Mouse (Mus musculus) embryo, embryonic 10 days (tissue): ENCODE measurements at regions not wholly inside any gene's neighbourhood (a gene's known extent, or its start where the extent isn't known, plus 50 kb on each side); places are given as distances from the start of the nearest gene placed in this dataset.
A peak's percentile ranks its signal among the peaks of the same experiment; 100 is the strongest.
"Not testable (repeated sequence)": the region's sequence is repeated elsewhere in the genome, so short reads cannot be mapped to it uniquely, and the experiment has no call there.

ENCODE experiments used
- DNase-seq: peaks from one replicate; pipeline ENCODE4 v3.0.0-alpha.2; 2015; ENCODE audit warnings: low spot score

DNA sequence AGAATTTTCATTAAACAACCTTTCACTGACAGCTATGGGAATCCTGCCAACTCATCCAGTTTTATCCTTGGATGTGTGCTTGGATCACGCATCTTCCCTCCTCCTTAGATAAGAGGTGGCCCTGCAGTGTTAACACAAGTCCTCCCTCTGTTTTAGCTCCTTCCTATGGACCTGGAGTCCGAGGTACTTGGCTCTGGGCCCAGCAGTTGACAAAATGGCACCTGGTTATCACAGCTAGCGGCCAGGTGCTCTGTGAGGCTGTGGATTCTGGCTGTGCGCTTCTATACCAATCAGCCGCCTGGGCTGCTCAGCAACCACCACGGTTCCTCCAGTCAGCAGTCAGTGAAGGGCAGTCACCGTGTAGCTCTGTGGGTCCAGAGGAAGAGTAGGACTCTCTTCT is 157.4 kb downstream of the Prdm2 start:
- DNase-seq, result no peak

DNA sequence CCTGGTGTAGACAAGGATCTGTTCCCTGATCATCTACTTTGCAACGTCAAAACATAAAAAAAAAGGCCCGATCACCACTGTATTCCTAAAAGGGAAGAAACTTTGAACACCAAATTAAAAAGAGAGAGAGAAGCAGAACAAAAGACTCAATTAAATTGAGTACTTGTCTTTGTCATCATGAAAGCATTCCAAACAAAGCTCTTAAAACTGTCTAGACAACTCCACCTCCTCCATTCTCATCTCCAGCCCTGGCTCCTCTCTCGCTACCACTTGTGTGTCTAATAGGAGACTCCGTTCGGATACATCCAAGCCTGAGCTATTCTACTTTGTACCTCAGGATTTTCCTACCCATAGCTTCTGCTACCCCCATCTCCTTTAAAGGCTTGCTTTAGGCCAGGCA is 159.8 kb downstream of the Prdm2 start:
- no peak for DNase-seq

DNA sequence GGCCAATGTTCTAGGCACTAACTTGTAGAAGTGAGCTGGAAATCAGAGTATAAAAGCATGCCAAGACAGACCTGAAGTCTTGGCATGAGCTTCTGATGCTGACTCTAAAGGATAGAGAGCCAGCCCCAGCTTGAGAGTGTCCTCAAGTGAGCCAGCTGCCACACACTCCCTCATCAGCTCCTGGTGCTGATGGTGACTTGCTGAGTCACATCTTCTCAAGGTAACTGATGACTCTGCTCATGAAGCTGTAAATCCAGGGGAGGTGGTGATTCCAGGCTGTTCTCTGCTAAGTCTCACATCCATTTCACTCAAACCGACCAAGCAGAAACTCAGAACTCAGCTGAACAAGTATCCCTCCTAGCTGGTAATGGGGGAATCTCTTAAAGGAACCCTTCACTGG is 161.6 kb downstream of the Prdm2 start:
- DNase-seq, result no peak

DNA sequence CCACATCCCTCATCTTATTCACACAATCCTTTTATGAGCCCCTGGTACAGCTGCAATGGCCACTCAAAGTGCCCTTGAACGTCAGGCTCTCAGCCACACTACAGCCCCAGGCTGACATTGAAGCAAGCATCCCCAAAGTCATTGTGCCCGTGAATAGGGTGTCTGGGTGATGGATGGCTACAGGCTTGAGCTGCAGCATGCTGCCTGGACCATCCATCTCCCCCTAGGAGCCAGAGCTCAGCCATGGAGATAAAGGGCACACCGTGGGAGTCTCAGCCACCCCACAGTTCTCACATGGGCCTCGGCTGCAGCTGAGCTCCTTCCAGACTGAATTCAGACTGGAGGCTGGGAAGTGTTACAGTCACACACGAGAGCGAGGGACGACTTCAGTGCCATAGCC is 167.6 kb downstream of the Prdm2 start:
- peak; percentile 44 for DNase-seq

DNA sequence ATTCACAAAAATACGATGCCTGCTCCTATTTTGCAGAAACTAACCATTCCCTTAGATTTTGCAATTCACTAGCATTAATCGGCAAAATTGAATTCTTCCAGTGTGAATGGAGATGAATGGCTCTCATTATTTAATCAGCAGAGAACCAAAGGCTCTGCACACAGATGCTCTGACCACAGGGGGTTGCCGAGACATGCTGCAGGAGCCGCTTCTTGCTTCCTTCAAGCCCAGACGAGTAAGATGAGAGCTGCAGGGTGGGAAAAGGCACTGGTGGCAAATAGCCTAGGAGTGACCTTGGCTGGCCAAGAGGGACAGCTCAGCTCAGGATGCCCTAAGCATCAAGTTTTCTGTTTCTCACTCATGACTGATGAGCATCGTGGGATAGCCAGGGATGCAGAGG is 170.0 kb downstream of the Prdm2 start:
- no peak for DNase-seq

DNA sequence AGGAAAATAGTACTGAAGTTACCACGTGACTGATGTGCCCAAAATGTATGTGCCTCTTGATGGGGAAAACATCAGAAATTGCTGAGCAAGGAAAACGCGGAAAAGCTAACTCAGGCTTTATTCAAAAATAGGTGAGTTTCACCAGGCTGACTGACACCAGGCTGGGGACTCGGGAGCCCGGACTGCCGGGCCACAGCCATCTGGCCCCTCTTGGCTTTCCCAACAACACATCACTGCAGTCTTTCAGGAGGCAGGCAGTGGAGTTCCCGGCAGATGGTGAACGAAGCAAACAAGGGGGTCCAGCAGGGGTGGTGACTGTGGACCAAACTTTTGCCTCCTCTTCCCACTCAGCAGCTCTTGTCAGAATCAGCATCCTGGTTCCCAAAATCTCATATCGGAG is 174.2 kb downstream of the Prdm2 start:
- no peak for DNase-seq

DNA sequence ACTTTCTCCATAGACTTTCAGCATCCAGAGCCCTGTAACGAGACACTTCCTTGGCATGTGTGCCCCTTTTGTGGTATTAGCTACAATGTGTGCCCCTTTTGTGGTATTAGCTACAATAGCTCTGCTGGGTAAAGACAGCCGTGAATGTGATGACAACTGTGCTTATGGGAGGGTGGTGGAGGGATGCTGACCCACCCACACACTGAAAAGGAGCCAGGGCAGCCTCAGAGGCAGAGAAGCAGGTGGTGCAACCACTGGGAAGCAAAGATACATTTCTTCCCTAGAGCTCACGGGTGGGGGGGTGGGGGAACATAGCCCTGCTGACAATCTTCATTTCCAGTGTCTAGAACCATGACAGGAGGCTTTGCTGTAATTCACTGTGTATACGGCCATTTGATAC is 176.1 kb downstream of the Prdm2 start:
- DNase-seq, result no peak

DNA sequence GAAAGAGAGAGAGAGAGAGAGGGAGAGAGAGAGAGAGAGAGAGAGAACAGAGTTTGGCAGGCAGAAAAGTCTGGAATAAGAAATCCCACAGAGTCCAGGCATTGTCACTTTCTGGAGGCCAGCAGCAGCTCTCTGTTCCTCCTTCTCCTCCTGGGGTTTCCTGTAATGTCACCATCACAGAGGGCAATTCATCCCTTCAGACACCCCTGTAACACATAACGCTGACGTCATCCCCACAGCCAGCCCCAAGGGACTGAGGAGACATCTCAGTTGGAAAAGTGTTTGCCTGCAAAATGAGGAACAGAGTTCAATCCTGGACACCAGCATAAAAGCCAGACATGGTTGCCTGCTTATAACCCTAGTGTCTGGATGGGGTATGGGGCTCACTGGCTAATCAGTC is 177.7 kb downstream of the Prdm2 start:
- not testable (repeated sequence) for DNase-seq

DNA sequence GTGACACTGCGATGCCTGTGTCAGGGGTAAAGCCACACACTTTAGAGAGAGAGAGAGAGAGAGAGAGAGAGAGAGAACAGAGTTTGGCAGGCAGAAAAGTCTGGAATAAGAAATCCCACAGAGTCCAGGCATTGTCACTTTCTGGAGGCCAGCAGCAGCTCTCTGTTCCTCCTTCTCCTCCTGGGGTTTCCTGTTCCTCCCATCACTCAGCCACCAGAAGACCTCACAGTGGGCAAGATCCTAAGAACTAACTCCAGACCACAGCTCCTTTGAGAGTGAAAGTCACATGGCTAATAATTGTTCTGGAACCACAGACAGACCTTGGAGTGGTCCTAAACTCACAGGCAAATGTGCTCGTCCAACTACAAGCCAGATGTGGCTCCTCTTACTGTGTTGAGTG is 178.5 kb downstream of the Prdm2 start:
- DNase-seq, result not testable (repeated sequence)

DNA sequence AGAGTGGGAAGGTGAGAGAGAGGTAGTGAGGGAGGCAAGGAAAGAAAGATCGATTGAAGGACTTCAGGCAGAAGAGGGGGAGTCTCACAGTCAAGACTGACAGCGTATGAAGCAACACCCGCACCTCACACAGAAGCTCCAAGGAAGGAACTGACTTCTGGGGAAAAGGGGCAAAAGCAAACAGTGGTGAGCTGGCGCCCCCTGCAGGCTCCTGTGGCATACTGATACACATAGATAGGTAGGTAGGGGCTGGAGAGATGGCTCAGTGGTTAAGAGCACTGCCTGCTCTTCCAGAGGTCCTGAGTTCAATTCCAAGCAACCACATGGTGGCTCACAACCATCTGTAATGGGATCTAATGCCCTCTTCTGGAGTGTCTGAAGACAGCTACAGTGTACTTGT is 183.0 kb downstream of the Prdm2 start:
- not testable (repeated sequence) for DNase-seq

DNA sequence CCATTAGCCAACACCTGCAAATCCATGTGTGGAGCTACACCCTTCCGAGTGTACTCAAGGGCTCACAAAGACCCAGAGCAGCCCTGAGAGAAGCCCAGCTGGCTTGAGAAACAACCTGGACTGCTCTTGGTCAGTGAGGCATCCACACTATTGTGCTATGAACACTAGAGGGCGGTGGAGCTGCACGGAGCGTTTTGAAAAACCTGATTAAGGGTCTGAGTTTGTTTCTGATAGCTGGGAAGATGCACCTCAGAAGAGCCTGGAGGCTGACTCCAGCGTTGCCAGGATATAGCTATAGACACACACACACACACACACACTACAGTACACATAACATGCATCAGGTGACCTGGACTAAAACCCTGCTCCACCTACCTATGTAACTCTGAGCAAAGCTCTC is 185.5 kb downstream of the Prdm2 start:
- peak; percentile 85 for DNase-seq

DNA sequence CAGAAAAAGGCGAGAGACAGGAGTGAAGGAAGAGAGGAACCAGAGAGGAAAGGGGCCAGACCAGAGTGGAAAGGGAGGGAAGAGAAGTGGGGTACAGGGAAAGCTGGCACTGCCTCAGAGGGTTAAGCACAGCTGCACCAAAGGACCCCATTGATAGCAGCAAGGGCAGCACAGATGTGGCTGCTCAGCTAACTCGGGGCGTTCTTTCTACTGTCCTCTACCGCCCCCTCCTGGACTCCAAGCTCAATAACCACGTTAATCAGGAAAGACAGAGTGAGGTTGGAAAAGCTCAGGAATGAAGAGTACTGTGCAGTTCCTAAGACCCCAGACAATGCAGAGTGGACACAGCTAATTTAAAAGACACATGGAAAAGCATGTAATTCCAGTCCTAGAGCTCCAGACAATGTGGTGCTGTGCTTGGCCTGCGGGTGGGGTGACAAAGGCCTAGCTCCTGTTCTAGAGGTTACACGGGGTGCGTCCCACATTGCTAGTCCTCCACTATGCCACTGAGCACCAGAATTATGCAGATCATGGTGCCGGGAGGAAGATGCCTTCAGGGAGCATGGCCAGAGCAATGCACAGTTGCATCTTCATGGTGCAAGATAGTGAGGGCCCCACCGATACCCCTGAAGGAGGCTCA is 191.4 kb downstream of the Prdm2 start:
- peak; percentile 87 for DNase-seq

DNA sequence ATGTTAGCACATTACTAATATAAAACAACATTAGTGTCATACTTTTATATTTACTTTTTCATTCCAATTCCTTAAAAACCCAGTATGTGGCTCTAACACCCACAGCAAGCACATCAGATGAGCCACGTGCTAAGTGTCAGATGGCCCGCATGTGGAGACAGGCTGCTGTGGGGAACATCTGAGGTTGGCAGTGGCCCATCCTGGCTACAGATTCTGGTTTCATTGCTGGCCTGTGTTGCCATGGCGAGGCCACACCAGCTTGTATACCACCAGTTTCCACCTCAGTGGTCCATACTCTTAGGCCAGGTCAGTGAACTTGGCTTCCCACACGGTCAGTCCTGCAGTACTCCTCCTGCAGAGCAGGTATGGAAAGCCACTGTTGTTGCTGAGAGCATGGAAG is 192.1 kb downstream of the Prdm2 start:
- DNase-seq, result no peak

DNA sequence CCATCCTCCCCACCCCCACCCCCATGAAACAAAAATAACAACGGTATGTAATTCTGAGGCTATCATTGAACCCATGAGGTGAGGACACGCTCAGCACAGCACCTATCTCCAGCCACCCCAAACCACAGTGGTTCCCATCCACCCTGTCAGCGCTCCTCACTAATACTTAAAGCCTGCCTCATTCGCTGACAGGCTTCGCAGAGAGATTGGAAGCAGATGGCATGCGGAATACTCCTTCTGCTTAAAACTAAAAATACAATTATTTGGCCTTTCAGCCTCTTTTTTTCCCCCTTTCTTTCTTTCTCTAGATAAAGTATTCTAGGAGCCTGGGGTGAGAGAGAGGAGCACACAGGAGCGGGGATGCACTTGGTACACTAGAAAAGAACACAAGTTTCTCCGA is 199.9 kb downstream of the Prdm2 start:
- no peak for DNase-seq

DNA sequence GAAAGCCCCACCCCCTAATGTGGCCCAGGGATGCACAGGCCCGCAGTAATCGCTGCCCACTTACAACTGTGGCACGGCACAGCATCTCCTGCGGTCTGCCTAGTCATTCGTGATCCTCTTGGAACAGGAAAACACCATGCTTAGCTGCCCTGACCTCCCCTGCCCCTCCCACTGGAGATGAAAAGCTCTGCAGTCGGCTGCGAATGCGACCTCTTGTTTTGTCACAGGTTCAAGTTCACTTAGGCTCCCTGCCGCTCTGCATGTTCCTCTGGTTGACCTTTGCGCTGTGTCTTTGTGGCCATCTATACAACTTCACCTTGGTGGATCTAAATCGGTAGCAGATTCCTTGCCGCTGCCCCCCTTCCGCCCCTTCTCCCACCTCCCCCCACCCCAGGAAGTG is 210.8 kb downstream of the Prdm2 start:
- DNase-seq, result no peak

DNA sequence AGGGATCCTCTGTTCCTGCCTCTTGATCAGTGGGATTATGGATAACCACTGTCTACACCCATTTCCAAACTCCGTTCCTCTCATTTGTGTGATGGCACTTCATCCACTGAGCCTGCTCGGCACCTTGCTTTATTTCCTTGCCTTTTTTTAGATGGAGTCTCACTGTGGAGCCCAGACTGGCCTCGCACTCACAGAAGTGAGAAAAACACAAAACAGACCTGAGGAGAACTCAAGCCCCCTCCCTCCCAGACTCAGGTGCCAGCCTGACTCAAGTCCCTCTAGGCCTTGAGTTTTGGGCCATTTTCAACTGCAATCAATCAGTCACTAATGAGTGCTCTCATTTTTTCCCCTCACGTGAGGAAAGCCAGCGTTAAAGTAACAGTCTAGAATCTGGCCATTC is 211.3 kb downstream of the Prdm2 start:
- no peak for DNase-seq

DNA sequence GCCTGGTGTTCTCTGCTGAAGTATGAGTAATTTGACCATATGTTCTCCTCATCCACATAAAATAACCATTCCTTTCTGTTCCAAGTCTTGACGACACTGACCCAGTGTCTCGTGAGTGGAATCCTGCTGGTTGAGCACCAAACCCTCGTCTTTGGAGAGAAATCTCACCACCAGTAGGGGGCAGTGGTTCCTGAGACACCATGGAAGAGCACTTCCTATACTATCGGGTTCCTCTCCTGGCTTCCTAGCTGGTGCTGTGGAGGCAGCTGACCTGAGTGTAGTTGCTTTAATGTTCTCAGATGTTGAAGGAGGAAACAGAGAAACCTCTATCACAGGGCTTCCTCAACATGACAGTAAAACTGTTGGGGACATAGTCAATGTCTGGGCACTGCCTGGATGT is 216.4 kb downstream of the Prdm2 start:
- no peak for DNase-seq

DNA sequence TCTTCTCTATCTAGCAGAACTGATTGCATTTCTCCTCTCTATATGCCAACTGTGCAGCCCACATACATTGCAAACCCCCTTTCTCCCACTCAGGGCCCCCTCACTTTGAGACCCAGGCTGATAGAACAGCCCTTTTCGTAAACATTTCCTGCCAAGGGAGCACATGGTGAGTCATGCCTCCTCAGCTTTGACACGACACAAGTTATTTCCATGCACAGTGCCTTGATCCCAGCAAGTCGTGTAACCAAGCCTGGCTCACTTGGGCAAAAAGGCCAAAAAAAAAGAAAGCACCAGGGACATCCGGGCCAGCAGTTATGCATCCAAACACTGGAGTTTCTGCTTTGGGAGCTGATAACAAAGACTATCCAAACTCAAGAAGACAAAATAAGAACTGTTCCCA is 221.4 kb downstream of the Prdm2 start:
- DNase-seq, result no peak

DNA sequence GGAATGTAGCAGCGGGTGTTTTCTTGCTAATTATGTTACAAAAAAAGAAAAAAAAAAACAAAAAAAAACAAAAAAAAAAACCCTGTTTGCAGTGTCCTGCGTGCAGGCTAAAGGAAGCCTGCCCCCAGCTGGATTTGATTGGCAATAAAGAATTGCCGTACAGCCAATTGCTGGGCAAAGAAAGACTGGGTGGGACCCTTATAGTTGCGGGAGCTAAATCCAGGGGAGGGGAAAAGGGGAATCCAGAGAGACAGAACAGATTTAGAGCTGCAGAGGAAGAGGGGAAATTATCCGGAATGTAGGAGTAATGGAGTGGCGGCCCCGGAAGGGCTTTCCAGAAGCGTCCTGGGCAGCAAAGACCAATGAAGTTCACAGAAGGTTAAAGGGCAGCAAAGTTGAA is 223.6 kb downstream of the Prdm2 start:
- DNase-seq, result peak; percentile 49

DNA sequence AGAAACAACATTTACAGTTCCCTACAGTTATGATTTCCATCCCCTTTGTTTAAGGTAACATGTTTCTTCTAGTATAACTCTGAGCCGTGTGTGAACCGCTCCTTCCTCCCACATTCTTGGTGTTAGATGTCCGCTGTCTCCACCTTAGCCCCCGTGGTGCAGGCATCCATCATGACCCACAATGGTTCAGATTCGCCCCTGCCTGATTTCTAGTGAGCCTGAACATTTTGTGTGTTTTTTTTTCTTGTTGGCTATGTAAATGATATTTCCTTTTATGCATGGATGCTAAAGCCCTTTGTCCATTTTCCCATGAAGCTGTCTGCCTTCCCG is 229.5 kb downstream of the Prdm2 start:
- peak; percentile 31 for DNase-seq

DNA sequence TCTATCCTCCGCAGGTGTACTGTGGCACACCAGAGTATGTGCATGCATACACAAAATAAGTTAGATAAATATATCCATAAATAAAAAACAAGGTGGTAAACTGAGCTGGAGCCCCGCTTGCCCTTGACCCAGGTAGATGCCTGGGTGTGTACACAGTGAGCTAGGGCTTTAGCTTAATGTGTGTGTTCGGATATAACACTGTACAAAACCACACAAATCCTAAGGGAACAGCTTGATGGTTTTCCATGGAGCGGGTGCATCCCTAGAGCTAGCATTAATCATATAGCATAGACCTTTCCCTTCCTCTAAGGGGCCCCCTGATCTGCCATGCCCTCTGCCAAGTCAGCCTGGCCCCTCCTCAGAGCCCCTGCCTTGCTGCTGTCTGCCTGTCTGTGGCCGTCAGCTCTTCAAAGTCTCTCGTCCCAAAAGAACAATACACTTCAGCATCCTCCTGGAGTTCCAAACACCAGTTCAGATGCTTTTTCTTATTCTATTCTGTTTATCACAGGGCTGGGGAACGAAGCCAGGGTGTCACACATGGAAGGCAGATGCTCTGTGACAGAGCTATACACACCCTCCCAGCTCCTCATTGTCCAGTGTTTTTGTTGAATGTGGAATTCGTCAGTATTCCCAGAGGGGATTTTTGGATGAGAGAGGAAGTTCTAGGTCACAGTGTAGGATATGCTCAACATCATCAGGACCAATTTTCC is 230.1 kb downstream of the Prdm2 start:
- DNase-seq, result peak; percentile 11

DNA sequence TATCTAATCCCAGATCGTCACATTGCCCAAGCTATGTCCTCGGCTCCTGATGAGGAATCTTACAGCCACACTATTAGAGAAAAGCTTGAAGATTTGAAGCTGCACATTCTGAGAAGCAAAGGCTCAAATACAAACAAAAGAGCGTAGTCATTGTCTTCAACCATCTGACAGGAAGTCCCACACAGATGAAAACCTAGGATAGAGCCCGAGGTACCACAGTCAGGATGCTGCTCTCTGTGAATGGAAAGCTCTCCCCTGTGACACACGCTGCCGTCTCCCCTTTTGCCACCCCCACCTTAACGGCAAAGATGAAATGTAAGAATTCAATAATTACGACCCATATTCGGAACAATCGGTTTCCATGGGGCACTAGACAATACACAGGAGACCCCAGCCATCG is 237.2 kb downstream of the Prdm2 start:
- no peak for DNase-seq

DNA sequence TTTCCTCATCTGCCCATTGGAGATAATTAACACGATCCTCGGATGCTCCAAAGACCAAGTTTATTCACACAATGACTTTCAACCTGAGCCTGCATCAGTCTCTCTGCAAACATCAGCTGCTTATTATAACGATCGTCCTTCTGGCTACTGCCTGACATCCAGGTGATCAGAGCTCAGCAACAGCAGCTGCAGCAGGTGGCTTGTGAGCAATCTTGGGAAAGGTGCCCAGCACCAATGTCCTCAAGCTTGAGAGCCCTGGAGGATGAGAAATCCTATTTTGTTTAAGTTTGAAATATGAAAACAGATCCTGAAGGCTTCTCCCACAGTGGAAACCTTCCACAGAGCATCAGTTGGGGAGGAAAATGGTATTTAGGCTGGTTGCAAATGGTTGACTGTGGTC is 242.8 kb downstream of the Prdm2 start:
- no peak for DNase-seq

DNA sequence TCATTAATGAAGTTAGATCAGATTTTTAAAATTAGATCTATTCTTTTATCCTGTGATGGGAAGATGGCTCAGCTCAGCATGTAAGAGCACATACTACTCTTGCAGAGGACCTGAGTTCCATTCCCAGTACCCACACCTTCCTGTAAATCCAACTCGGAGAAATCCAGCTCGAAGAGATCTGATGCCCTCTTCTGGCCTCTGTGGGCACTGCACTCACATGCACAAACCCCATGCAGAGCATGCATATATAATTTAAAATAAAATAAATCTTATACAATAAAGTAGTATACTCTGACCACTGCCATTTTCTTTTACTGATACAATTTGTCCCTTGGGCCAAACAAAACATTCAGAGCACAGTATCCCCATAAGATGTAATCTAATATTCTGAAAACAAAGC is 245.2 kb downstream of the Prdm2 start:
- no peak for DNase-seq
